Mouse (Mus musculus) C2C12 (cell line): ENCODE results near the gene Myo3b.

ENCODE experiments used
- CEBPB ChIP-seq: IDR thresholded peaks from one replicate; pipeline ENCODE4 v1.6.1; 2011; ENCODE audit warnings: low read depth, mild to moderate bottlenecking, control low read depth, moderate library complexity
- CTCF ChIP-seq: IDR thresholded peaks from one replicate; pipeline ENCODE4 v1.5.1; 2011; ENCODE audit not compliant: control insufficient read depth, insufficient read depth, insufficient read length
- MAX ChIP-seq: IDR thresholded peaks from one replicate; pipeline ENCODE4 v1.6.1; 2011; ENCODE audit warnings: mild to moderate bottlenecking, control low read depth
- MYOD1 ChIP-seq: IDR thresholded peaks from one replicate; pipeline ENCODE4 v1.6.1; 2011; ENCODE audit warnings: low read depth; ENCODE audit not compliant: control insufficient read depth, insufficient read length
- USF1 ChIP-seq: IDR thresholded peaks from one replicate; pipeline ENCODE4 v1.6.1; 2011; ENCODE audit warnings: low read depth, mild to moderate bottlenecking, control low read depth, moderate library complexity

DNA sequence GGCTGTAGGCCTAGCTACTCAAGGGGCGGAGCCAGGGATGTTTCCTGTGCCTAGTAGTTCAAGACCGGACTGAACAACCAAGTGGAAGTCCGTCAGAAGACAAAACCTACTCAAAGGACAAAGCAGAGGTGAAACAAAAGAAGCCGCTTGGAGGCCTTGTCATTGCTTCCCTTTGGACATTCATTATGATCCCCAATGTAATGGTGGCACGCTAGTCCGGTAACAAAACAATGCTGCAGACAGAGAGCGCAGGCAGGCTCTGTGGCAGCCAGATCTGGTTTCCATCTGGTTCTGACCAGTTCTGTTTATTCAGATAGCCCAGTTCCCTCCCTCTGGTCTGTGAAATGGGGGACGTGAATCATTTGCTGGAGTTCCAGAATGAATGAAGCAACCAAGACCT is 301.3 kb downstream of the Myo3b start:
- TF ChIP-seq CTCF (no peak), USF1 (no peak), MYOD1 (no peak), CEBPB (no peak), MAX (no peak)
